17 mouse cellular contexts compared by ENCODE assay signal in the genomic region with DNA sequence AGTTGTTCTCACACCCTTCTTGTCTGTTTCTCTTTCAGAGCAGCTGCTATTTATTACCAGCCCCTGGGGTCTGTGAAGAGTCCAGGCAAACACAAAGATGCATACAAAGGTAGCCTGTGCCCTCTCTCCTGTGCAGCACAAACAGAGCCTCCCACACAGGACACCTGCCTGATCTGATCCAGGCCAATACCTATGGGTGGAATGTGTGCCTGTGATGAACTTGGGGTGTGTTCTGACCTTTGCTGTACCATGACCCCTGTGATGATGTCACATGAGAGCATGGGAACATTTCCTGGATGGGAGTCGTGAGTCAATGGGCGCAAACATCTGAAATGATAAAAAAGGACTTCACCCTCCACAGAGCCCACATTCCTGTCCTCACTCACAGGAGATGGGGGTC. TPM values are rescaled to one million over a fixed set of nuclear protein-coding genes. Genes with fewer than 3 reads are reported as not detected.
"Had no signal": no experiment of that assay in that cellular context is flagged by ENCODE, and none has a peak within 500 bp of the region (broad histone marks: within the 10 kb centered on the region; RNA-seq: fewer than 3 reads in every experiment).

No protein-coding gene starts in this region.

- H3K9ac ChIP-seq: limb, embryonic 15.5 days; lung, embryonic 14.5 days; neural tube, embryonic 15.5 days had no signal

- H3K4me1 ChIP-seq: limb, embryonic 15.5 days; neural tube, embryonic 15.5 days had no signal

- DNase-seq: kidney, postnatal 25 days; layer of hippocampus, adult 9-11 months; layer of hippocampus, postnatal 36 days; lung, embryonic 14.5 days; lung, postnatal 10 days; lung, postnatal 4 days; midbrain, embryonic 14.5 days; retina, postnatal 1 day; right cerebral cortex, postnatal 25 days; thymus, adult 2 months; thymus, postnatal 25 days had no signal

- ATAC-seq: hindbrain, postnatal 0 days had no signal

- H3K9me3 ChIP-seq: limb, embryonic 15.5 days; neural tube, embryonic 15.5 days had no signal

- H3K36me3 ChIP-seq: limb, embryonic 15.5 days; midbrain, embryonic 10.5 days; neural tube, embryonic 15.5 days had no signal

- H3K4me3 ChIP-seq: limb, embryonic 15.5 days; midbrain, embryonic 10.5 days; myocyte; neural tube, embryonic 15.5 days had no signal

- H3K4me2 ChIP-seq: limb, embryonic 15.5 days; lung, embryonic 14.5 days; neural tube, embryonic 15.5 days had no signal

- H3K27ac ChIP-seq: hindbrain, postnatal 0 days; limb, embryonic 15.5 days; midbrain, embryonic 10.5 days; neural tube, embryonic 15.5 days had no signal

- H3K27me3 ChIP-seq: limb, embryonic 15.5 days; neural tube, embryonic 15.5 days had no signal

RNA-seq across cellular contexts. Expression of gene Bok, which starts 30.7 kb away (rescaled TPM):
- total RNA-seq: megakaryocyte, adult 5-6 weeks had no signal
